Mouse (Mus musculus): ENCODE data around the gene Wapl. TPM values are rescaled to one million over a fixed set of nuclear protein-coding genes. Genes with fewer than 3 reads are reported as not detected.

Gene Wapl
- polyA plus RNA-seq, 1 experiment from 2014 or later = 35.1 TPM

GRCm38 (mm10) chr14:34763771-34764539 lies 90.2 kb downstream of the Wapl start:
- H3K27me3 ChIP-seq = no peaks in the 10 kb centered on the region
- ATAC-seq (ENCODE audit: insufficient number of reproducible peaks, insufficient read depth, low FRiP score, low TSS enrichment, low read depth) = 0 out of 2 replicates have a peak, but pooled peaks have one; percentile 24
- no peaks in the 10 kb centered on the region for H3K9me3 ChIP-seq
- WGBS = 33% methylated on average over 10 of the region's 10 CpGs
- H3K36me3 ChIP-seq = no peaks in the 10 kb centered on the region
- H3K9ac ChIP-seq (replicated peaks) = no peak overlapping the region
- peak overlapping the region; percentile 15; the same call in 1 of the 2 replicates for H3K4me2 ChIP-seq
- H3K4me3 ChIP-seq (replicated peaks) = no peak overlapping the region
- H3K4me1 ChIP-seq (replicated peaks) = peaks cover 8% of the 10 kb centered on the region
- peak overlapping the region; percentile 53; the same call in 1 of the 2 replicates for H3K27ac ChIP-seq

GRCm38 (mm10) chr14:34764908-34765307 lies 91.2 kb downstream of the Wapl start:
- Histone ChIP-seq H3K9me3 (no peaks in the 10 kb centered on the region), H3K4me1 (replicated peaks) (peaks cover 15% of the 10 kb centered on the region), H3K4me2 (no peak overlapping the region), H3K9ac (replicated peaks) (no peak overlapping the region), H3K4me3 (replicated peaks) (no peak overlapping the region), H3K36me3 (no peaks in the 10 kb centered on the region), H3K27me3 (peaks cover 8% of the 10 kb centered on the region), H3K27ac (no peak overlapping the region)
- no peak for ATAC-seq (ENCODE audit: insufficient number of reproducible peaks, insufficient read depth, low FRiP score, low TSS enrichment, low read depth)
- 87% methylated on average over 9 of the region's 9 CpGs for WGBS

- Histone ChIP-seq H3K27me3 (peaks cover 13% of the 10 kb centered on the region), H3K36me3 (no peaks in the 10 kb centered on the region), H3K4me1 (replicated peaks) (peaks cover 15% of the 10 kb centered on the region), H3K4me2 (no peak overlapping the region), H3K27ac (no peak overlapping the region), H3K4me3 (replicated peaks) (no peak overlapping the region), H3K9me3 (no peaks in the 10 kb centered on the region), H3K9ac (replicated peaks) (no peak overlapping the region)
- ATAC-seq (ENCODE audit: insufficient number of reproducible peaks, insufficient read depth, low FRiP score, low TSS enrichment, low read depth) = no peak
- WGBS = 89% methylated on average over 7 of the region's 7 CpGs
Observed at GRCm38 (mm10) chr14:34765380-34765779, 91.7 kb downstream of the Wapl start.

- H3K9ac ChIP-seq (replicated peaks) = no peak overlapping the region
- no peak overlapping the region for H3K4me3 ChIP-seq (replicated peaks)
- WGBS = 91% methylated on average over 5 of the region's 5 CpGs
- H3K36me3 ChIP-seq = no peaks in the 10 kb centered on the region
- ATAC-seq (ENCODE audit: insufficient number of reproducible peaks, insufficient read depth, low FRiP score, low TSS enrichment, low read depth) = no peak
- H3K4me2 ChIP-seq = no peak overlapping the region
- H3K4me1 ChIP-seq (replicated peaks) = peaks cover 15% of the 10 kb centered on the region
- H3K9me3 ChIP-seq = no peaks in the 10 kb centered on the region
- peaks cover 16% of the 10 kb centered on the region for H3K27me3 ChIP-seq
- no peak overlapping the region for H3K27ac ChIP-seq
Observed at GRCm38 (mm10) chr14:34766181-34766580, 92.5 kb downstream of the Wapl start.

- under 1% methylated on average over 10 of the region's 10 CpGs for WGBS
- no peaks in the 10 kb centered on the region for H3K9me3 ChIP-seq
- no peak for ATAC-seq (ENCODE audit: insufficient number of reproducible peaks, insufficient read depth, low FRiP score, low TSS enrichment, low read depth)
- H3K36me3 ChIP-seq = no peaks in the 10 kb centered on the region
- H3K4me2 ChIP-seq = peak overlapping the region; percentile 97
- no peak overlapping the region for H3K9ac ChIP-seq (replicated peaks)
- H3K27ac ChIP-seq = no peak overlapping the region
- peaks cover 16% of the 10 kb centered on the region for H3K27me3 ChIP-seq
- peak overlapping the region; percentile 49 for H3K4me3 ChIP-seq (replicated peaks)
- peaks cover 21% of the 10 kb centered on the region for H3K4me1 ChIP-seq (replicated peaks)
Observed at GRCm38 (mm10) chr14:34768373-34768772, 94.6 kb downstream of the Wapl start.

- 0% methylated on average over 35 of the region's 36 CpGs for WGBS
- Histone ChIP-seq H3K4me2 (peak overlapping the region; percentile 97), H3K27me3 (peaks cover 16% of the 10 kb centered on the region), H3K4me3 (replicated peaks) (peak overlapping the region; percentile 49), H3K36me3 (no peaks in the 10 kb centered on the region), H3K4me1 (replicated peaks) (peaks cover 15% of the 10 kb centered on the region), H3K9ac (replicated peaks) (peak overlapping the region; percentile 54), H3K27ac (no peak overlapping the region), H3K9me3 (no peaks in the 10 kb centered on the region)
- peak; percentile 18; the same call in 1 of the 2 replicates for ATAC-seq (ENCODE audit: insufficient number of reproducible peaks, insufficient read depth, low FRiP score, low TSS enrichment, low read depth)
Observed at GRCm38 (mm10) chr14:34769021-34769566, 95.4 kb downstream of the Wapl start.

GRCm38 (mm10) chr14:34769567-34770158 lies 95.9 kb downstream of the Wapl start:
- no peak overlapping the region for H3K27ac ChIP-seq
- peak overlapping the region; percentile 97 for H3K4me2 ChIP-seq
- H3K9ac ChIP-seq (replicated peaks) = peak overlapping the region; percentile 54
- no peaks in the 10 kb centered on the region for H3K9me3 ChIP-seq
- 15% methylated on average over 32 of the region's 32 CpGs for WGBS
- ATAC-seq (ENCODE audit: insufficient number of reproducible peaks, insufficient read depth, low FRiP score, low TSS enrichment, low read depth) = peak; percentile 43; the same call in 1 of the 2 replicates
- H3K4me3 ChIP-seq (replicated peaks) = peak overlapping the region; percentile 49
- H3K27me3 ChIP-seq = peaks cover 16% of the 10 kb centered on the region
- H3K4me1 ChIP-seq (replicated peaks) = peaks cover 15% of the 10 kb centered on the region
- H3K36me3 ChIP-seq = no peaks in the 10 kb centered on the region

- Histone ChIP-seq H3K4me3 (replicated peaks) (no peak overlapping the region), H3K4me1 (replicated peaks) (peaks cover 15% of the 10 kb centered on the region), H3K27me3 (peaks cover 16% of the 10 kb centered on the region), H3K9me3 (peaks cover 2% of the 10 kb centered on the region; the same call in 1 of the 2 replicates), H3K9ac (replicated peaks) (no peak overlapping the region), H3K4me2 (no peak overlapping the region), H3K27ac (no peak overlapping the region), H3K36me3 (no peaks in the 10 kb centered on the region)
- no peak for ATAC-seq (ENCODE audit: insufficient number of reproducible peaks, insufficient read depth, low FRiP score, low TSS enrichment, low read depth)
- WGBS = 77% methylated on average over 6 of the region's 6 CpGs
Observed at GRCm38 (mm10) chr14:34770467-34770866, 96.7 kb downstream of the Wapl start.

- H3K4me2 ChIP-seq = no peak overlapping the region
- no peak overlapping the region for H3K27ac ChIP-seq
- peaks cover 16% of the 10 kb centered on the region for H3K27me3 ChIP-seq
- H3K36me3 ChIP-seq = no peaks in the 10 kb centered on the region
- H3K9ac ChIP-seq (replicated peaks) = no peak overlapping the region
- no peak for ATAC-seq (ENCODE audit: insufficient number of reproducible peaks, insufficient read depth, low FRiP score, low TSS enrichment, low read depth)
- H3K4me3 ChIP-seq (replicated peaks) = no peak overlapping the region
- peaks cover 9% of the 10 kb centered on the region for H3K9me3 ChIP-seq
- 30% methylated on average over 9 of the region's 9 CpGs for WGBS
- peaks cover 15% of the 10 kb centered on the region for H3K4me1 ChIP-seq (replicated peaks)
Observed at GRCm38 (mm10) chr14:34771601-34772000, 97.9 kb downstream of the Wapl start.

- no peak overlapping the region for H3K4me3 ChIP-seq (replicated peaks)
- peaks cover 15% of the 10 kb centered on the region for H3K4me1 ChIP-seq (replicated peaks)
- H3K27me3 ChIP-seq = peaks cover 17% of the 10 kb centered on the region
- H3K27ac ChIP-seq = no peak overlapping the region
- WGBS = 52% methylated on average over 7 of the region's 7 CpGs
- H3K36me3 ChIP-seq = no peaks in the 10 kb centered on the region
- no peak overlapping the region for H3K4me2 ChIP-seq
- no peak for ATAC-seq (ENCODE audit: insufficient number of reproducible peaks, insufficient read depth, low FRiP score, low TSS enrichment, low read depth)
- H3K9ac ChIP-seq (replicated peaks) = no peak overlapping the region
- peaks cover 9% of the 10 kb centered on the region for H3K9me3 ChIP-seq
Observed at GRCm38 (mm10) chr14:34772132-34772531, 98.4 kb downstream of the Wapl start.

GRCm38 (mm10) chr14:34773681-34774080 lies 100.0 kb downstream of the Wapl start:
- no peak overlapping the region for H3K4me3 ChIP-seq (replicated peaks)
- no peak overlapping the region for H3K4me2 ChIP-seq
- H3K4me1 ChIP-seq (replicated peaks) = peaks cover 15% of the 10 kb centered on the region
- H3K27me3 ChIP-seq = peaks cover 24% of the 10 kb centered on the region
- WGBS = 78% methylated on average over 3 of the region's 3 CpGs
- peaks cover 9% of the 10 kb centered on the region for H3K9me3 ChIP-seq
- no peaks in the 10 kb centered on the region for H3K36me3 ChIP-seq
- no peak for ATAC-seq (ENCODE audit: insufficient number of reproducible peaks, insufficient read depth, low FRiP score, low TSS enrichment, low read depth)
- H3K27ac ChIP-seq = no peak overlapping the region
- no peak overlapping the region for H3K9ac ChIP-seq (replicated peaks)
